Mouse (Mus musculus): ENCODE measurements around the gene Dnaja4.

The Dnaja4 gene

GRCm38 (mm10) chr9:54750215-54750981 lies 51.7 kb downstream of the Dnaja4 start:
- DNase-seq (ENCODE audit: low spot score in 2 of 2), result no peak

GRCm38 (mm10) chr9:54751684-54752083 lies 53.0 kb downstream of the Dnaja4 start:
- DNase-seq (ENCODE audit: low spot score in 2 of 2), result no peak

DNA sequence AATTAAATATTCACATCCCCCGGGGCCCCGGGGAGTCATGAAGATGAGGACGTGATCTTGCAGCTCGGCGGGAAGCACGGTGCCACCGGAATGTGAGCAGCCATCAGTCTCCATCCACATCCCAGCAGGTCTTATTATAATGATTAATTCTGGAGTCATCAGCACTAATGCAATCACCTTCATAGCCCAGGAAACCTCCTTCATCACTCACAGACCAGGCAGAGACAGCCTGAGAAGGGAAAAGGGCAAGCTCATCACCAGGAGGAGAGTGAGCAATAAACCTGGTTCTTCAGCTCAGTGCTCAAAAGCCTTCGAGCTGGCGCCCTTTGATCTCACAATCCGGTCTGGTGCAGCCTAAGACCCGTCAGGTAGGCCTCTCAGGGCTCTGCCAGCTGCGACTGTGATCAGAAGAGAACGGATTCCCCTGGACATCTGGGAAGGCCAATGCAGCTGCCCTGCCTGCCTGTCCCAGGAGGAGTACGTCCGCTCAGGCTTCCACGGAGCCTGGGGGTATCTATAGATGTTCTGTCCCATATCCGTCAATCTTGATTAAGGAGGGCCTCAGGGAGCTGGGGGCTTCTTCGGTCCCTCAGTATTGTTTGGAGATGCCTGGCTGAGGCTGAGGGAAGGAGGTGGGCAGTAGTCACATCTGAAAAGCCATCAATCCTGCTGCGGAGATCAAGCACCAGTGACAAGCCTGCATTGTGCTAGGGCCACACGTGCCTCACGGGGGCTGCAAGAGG lies 53.7 kb downstream of the Dnaja4 start:
- DNase-seq (ENCODE audit: low spot score in 2 of 2), result no peak

DNA sequence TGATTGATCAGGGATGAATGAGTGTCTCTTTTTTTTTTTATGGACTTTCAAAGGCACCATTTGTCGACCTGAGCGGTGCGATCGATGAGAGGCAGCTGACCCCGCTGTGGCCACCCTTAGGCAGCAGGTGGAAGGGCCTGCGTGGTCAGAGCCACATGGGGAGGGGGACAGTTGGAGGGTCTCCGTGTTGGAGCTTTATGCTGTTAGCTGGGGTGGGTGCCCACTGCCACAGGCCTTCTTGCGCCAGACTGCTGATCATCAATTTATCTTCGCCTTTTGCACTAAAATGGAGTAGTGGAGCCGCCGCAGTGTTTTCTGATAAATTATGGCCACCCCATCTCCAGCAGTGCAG lies 54.2 kb downstream of the Dnaja4 start:
- no peak for DNase-seq (ENCODE audit: low spot score in 2 of 2)

GRCm38 (mm10) chr9:54759592-54759991 lies 60.9 kb downstream of the Dnaja4 start:
- no peak for DNase-seq (ENCODE audit: low spot score in 2 of 2)

DNA sequence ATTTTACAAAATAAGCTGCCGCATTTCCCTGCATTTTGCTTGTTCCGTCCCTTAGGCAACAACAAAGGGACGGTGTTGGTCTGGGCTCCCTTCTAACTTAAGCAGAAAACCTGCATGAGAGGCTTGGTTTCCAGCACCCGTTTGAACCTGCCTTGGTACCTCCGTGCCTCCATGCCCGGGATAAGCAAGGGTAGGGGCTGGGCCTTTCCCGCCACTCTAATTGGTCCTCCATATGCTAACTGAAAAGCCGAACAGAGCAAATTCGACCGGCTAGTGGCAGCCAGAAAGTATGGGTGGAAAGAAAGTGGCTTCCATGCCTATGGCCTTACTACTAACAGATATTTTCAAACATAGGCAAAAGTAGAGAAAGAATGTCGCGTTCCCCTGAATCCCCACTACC lies 65.4 kb downstream of the Dnaja4 start:
- no peak for DNase-seq (ENCODE audit: low spot score in 2 of 2)

- no peak for DNase-seq (ENCODE audit: low spot score in 2 of 2)
Measured at GRCm38 (mm10) chr9:54764561-54765217, 66.0 kb downstream of the Dnaja4 start, which contains the start of gene Crabp1. Gene Crabp1 (plus strand): TSS chr9:54764748.

- DNase-seq (ENCODE audit: low spot score in 2 of 2), result no peak
Measured at GRCm38 (mm10) chr9:54765336-54766085, 66.8 kb downstream of the Dnaja4 start.

Measured in left cerebral cortex, adult 9 months (tissue).